Mouse (Mus musculus): ENCODE results near the gene Tomt. TPM values are rescaled to one million over a fixed set of nuclear protein-coding genes. Genes with fewer than 3 reads are reported as not detected.
A peak's percentile ranks its signal among the peaks of the same experiment; 100 is the strongest.

Tomt gene
- polyA plus RNA-seq, 1 experiment from 2014 or later = 0.18 TPM

DNA sequence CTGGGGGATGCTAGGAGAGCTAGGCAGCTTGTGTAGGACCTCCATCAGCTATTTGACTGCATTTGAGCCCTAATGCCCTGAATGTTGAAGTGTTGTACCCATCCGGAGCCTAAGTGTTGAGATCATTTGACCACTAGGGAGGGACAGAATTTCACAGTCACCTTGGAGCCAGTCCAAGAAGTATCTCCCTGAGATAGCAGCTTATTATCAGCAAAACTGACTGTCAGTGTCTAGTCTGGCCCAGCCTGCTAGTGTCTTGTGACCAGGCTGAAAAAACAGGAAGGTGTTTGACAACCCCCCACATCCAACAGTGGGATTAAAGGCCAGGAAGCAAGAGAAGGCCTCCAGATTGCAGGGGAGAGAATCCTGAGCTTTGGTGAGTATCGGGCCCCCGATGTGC lies 34.9 kb downstream of the Tomt start:
- 92% methylated on average over 3 of the region's 3 CpGs for WGBS
- no peak for DNase-seq (ENCODE audit: low spot score)
- Histone ChIP-seq H3K36me3 (ENCODE audit: control insufficient read depth, insufficient read depth, low read length) (no peaks in the 10 kb centered on the region), H3K27ac (ENCODE audit: low read depth, low read length) (no peak overlapping the region), H3K4me3 (ENCODE audit: low read depth, low read length) (no peak overlapping the region), H3K27me3 (replicated peaks; ENCODE audit: control insufficient read depth, insufficient read depth, low read length) (no peaks in the 10 kb centered on the region), H3K4me1 (ENCODE audit: control insufficient read depth, insufficient read depth, low read length) (no peaks in the 10 kb centered on the region), H3K4me2 (ENCODE audit: low read length) (no peak overlapping the region), H3K9me3 (replicated peaks; ENCODE audit: control insufficient read depth, low read length) (no peaks in the 10 kb centered on the region), H3K9ac (ENCODE audit: low read length) (no peak overlapping the region)
- no peak for ATAC-seq

DNA sequence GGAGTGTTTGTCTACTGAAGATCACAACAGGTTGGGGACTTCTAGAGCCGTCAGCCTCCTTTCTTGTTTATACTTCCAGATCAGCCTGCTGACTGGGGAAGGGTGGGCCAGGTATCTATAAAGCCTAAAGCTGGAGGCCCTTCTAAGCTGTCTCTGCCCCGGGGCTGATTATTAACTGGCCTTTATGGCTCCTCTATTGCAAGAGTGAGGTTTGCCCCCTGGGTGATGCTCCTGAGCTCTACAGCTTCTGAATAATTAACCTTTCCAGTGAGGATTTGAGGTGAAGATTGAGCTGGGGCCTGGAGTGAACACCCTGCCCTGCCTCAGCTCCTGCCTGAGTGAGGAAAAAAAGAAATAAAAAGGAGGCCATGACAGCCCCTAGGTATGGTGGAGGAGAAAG lies 35.5 kb downstream of the Tomt start, which contains the start of gene Folr1:
Gene Folr1, minus strand, starts transcription at position 160 of the 400 bp plus-strand sequence.
- Histone ChIP-seq H3K9me3 (replicated peaks; ENCODE audit: control insufficient read depth, low read length) (no peaks in the 10 kb centered on the region), H3K27me3 (replicated peaks; ENCODE audit: control insufficient read depth, insufficient read depth, low read length) (no peaks in the 10 kb centered on the region), H3K9ac (ENCODE audit: low read length) (no peak within 1 kb of the TSS), H3K4me2 (ENCODE audit: low read length) (no peak within 1 kb of the TSS), H3K36me3 (ENCODE audit: control insufficient read depth, insufficient read depth, low read length) (no peaks in the 10 kb centered on the region), H3K4me3 (ENCODE audit: low read depth, low read length) (no peak within 1 kb of the TSS), H3K4me1 (ENCODE audit: control insufficient read depth, insufficient read depth, low read length) (no peaks in the 10 kb centered on the region), H3K27ac (ENCODE audit: low read depth, low read length) (no peak within 1 kb of the TSS)
- no peak for ATAC-seq
- WGBS = 82% methylated on average over 2 of the region's 2 CpGs
- DNase-seq (ENCODE audit: low spot score) = no peak

GRCm38 (mm10) chr7:101869163-101869500 lies 37.0 kb downstream of the Tomt start:
- 43% methylated on average over 7 of the region's 7 CpGs for WGBS
- DNase-seq (ENCODE audit: low spot score) (peak; percentile 40), ATAC-seq (peak; percentile 26; the same call in 1 of the 2 replicates)
- Histone ChIP-seq H3K27me3 (replicated peaks; ENCODE audit: control insufficient read depth, insufficient read depth, low read length) (no peaks in the 10 kb centered on the region), H3K4me1 (ENCODE audit: control insufficient read depth, insufficient read depth, low read length) (no peaks in the 10 kb centered on the region), H3K27ac (ENCODE audit: low read depth, low read length) (no peak overlapping the region), H3K4me3 (ENCODE audit: low read depth, low read length) (no peak overlapping the region), H3K36me3 (ENCODE audit: control insufficient read depth, insufficient read depth, low read length) (no peaks in the 10 kb centered on the region), H3K4me2 (ENCODE audit: low read length) (no peak overlapping the region), H3K9me3 (replicated peaks; ENCODE audit: control insufficient read depth, low read length) (no peaks in the 10 kb centered on the region), H3K9ac (ENCODE audit: low read length) (no peak overlapping the region)

DNA sequence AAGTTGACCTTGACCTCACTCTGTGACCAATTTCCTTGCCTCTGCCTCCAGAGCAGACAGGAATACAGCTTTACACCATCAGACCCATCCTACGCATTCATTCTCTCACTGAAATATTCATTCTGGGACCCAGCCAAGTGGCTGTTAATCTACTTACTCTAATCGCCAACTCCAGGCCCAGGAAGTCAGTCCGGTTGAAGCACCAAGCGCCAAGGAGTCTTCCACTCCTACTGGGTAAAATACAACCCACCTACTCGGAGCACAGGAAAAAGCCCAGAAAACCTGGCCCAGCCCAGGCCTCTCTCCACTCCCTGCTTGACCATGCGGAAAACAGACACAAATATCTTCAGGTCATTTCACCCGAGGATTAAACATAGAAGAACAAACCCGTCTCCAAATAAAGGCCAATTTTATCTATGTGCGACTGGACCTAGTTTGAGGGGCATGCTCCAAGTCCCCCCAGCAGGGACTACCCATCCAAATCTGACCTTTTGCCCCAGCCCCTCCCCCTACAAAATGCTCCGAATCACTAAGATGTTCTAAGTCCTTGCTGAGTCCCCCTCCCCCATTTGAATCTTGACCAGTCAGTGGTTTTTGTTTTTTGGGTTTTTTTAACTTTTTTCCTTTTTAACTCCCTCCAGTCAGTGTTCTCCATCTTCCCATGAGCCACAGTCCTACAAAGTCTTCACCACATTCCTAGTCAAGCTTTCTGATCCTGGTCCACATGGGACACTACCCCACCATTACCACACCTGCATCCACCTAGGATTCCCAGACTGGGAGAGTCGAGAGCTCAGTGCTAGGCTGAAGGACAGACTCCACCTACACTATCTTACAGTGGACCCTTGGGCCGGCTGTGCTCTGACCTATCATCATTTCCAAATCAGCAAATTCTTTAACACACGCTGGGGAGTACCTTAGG lies 37.7 kb downstream of the Tomt start:
- ATAC-seq = no peak
- no peak overlapping the region for H3K27ac ChIP-seq (ENCODE audit: low read depth, low read length)
- no peaks in the 10 kb centered on the region for H3K27me3 ChIP-seq (replicated peaks; ENCODE audit: control insufficient read depth, insufficient read depth, low read length)
- DNase-seq (ENCODE audit: low spot score) = peak; percentile 20
- no peak overlapping the region for H3K9ac ChIP-seq (ENCODE audit: low read length)
- H3K4me2 ChIP-seq (ENCODE audit: low read length) = no peak overlapping the region
- H3K36me3 ChIP-seq (ENCODE audit: control insufficient read depth, insufficient read depth, low read length) = no peaks in the 10 kb centered on the region
- no peaks in the 10 kb centered on the region for H3K9me3 ChIP-seq (replicated peaks; ENCODE audit: control insufficient read depth, low read length)
- no peak overlapping the region for H3K4me3 ChIP-seq (ENCODE audit: low read depth, low read length)
- 53% methylated on average over 13 of the region's 13 CpGs for WGBS
- no peaks in the 10 kb centered on the region for H3K4me1 ChIP-seq (ENCODE audit: control insufficient read depth, insufficient read depth, low read length)

DNA sequence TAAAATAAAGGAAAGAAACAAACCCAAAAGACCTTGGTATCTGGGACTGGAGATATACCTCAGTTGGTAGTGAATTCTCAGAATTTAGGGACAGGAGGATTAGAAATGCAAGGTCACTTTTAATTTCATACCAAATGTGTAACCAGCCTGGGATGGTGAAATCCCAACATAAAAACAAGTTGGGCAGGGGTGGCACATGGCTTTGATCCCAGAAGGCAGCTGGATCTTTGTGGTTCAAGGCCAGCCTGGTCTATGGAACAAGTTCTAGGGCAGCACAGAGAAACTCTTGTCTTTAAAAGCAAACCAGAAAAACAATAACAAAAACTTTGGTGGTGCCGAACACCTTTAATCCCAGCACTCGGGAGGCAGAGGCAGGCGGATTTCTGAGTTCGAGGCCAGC lies 38.7 kb downstream of the Tomt start:
- Histone ChIP-seq H3K27ac (ENCODE audit: low read depth, low read length) (no peak overlapping the region), H3K9me3 (replicated peaks; ENCODE audit: control insufficient read depth, low read length) (no peaks in the 10 kb centered on the region), H3K4me3 (ENCODE audit: low read depth, low read length) (no peak overlapping the region), H3K4me2 (ENCODE audit: low read length) (no peak overlapping the region), H3K36me3 (ENCODE audit: control insufficient read depth, insufficient read depth, low read length) (no peaks in the 10 kb centered on the region), H3K9ac (ENCODE audit: low read length) (no peak overlapping the region), H3K4me1 (ENCODE audit: control insufficient read depth, insufficient read depth, low read length) (no peaks in the 10 kb centered on the region), H3K27me3 (replicated peaks; ENCODE audit: control insufficient read depth, insufficient read depth, low read length) (no peaks in the 10 kb centered on the region)
- DNase-seq (ENCODE audit: low spot score) (no peak), ATAC-seq (no peak)
- WGBS = 94% methylated on average over 4 of the region's 4 CpGs

- Histone ChIP-seq H3K4me3 (ENCODE audit: low read depth, low read length) (no peak overlapping the region), H3K27ac (ENCODE audit: low read depth, low read length) (no peak overlapping the region), H3K36me3 (ENCODE audit: control insufficient read depth, insufficient read depth, low read length) (no peaks in the 10 kb centered on the region), H3K9ac (ENCODE audit: low read length) (no peak overlapping the region), H3K27me3 (replicated peaks; ENCODE audit: control insufficient read depth, insufficient read depth, low read length) (no peaks in the 10 kb centered on the region), H3K4me2 (ENCODE audit: low read length) (no peak overlapping the region), H3K4me1 (ENCODE audit: control insufficient read depth, insufficient read depth, low read length) (no peaks in the 10 kb centered on the region), H3K9me3 (replicated peaks; ENCODE audit: control insufficient read depth, low read length) (no peaks in the 10 kb centered on the region)
- ATAC-seq (no peak), DNase-seq (ENCODE audit: low spot score) (no peak)
- 75% methylated on average over 11 of the region's 11 CpGs for WGBS
Measured at GRCm38 (mm10) chr7:101866491-101867265, 39.5 kb downstream of the Tomt start.

GRCm38 (mm10) chr7:101863415-101863814 lies 42.7 kb downstream of the Tomt start, which contains the start of gene Anapc15:
Anapc15 (plus strand) TSS chr7:101863715.
- no peaks in the 10 kb centered on the region for H3K4me1 ChIP-seq (ENCODE audit: control insufficient read depth, insufficient read depth, low read length)
- no peak within 1 kb of the TSS for H3K4me3 ChIP-seq (ENCODE audit: low read depth, low read length)
- no peak within 1 kb of the TSS for H3K4me2 ChIP-seq (ENCODE audit: low read length)
- DNase-seq (ENCODE audit: low spot score) (no peak), ATAC-seq (no peak)
- no peaks in the 10 kb centered on the region for H3K9me3 ChIP-seq (replicated peaks; ENCODE audit: control insufficient read depth, low read length)
- no peak within 1 kb of the TSS for H3K27ac ChIP-seq (ENCODE audit: low read depth, low read length)
- no peaks in the 10 kb centered on the region for H3K36me3 ChIP-seq (ENCODE audit: control insufficient read depth, insufficient read depth, low read length)
- no peak within 1 kb of the TSS for H3K9ac ChIP-seq (ENCODE audit: low read length)
- no peaks in the 10 kb centered on the region for H3K27me3 ChIP-seq (replicated peaks; ENCODE audit: control insufficient read depth, insufficient read depth, low read length)
- 84% methylated on average over 3 of the region's 3 CpGs for WGBS

DNA sequence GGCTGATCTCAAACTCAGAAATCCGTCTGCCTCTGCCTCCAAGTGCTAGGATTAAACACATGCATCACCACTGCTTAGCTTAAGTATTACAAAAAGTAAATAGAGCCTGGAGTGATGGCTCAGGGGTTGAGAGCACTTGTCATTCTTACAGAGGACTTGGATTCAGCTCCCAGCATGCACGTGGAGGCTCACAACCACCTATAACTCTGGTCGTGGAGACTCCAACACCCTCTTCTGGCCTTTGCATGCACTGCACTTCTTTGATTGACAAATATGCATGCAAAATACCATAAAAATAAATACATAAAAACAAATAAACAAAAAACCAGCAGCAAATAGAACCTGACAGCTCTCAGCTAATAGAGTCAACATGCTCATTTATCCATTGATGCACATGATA lies 43.9 kb downstream of the Tomt start:
- Histone ChIP-seq H3K36me3 (ENCODE audit: control insufficient read depth, insufficient read depth, low read length) (no peaks in the 10 kb centered on the region), H3K9ac (ENCODE audit: low read length) (no peak overlapping the region), H3K4me1 (ENCODE audit: control insufficient read depth, insufficient read depth, low read length) (no peaks in the 10 kb centered on the region), H3K4me2 (ENCODE audit: low read length) (no peak overlapping the region), H3K27me3 (replicated peaks; ENCODE audit: control insufficient read depth, insufficient read depth, low read length) (no peaks in the 10 kb centered on the region), H3K4me3 (ENCODE audit: low read depth, low read length) (no peak overlapping the region), H3K27ac (ENCODE audit: low read depth, low read length) (no peak overlapping the region), H3K9me3 (replicated peaks; ENCODE audit: control insufficient read depth, low read length) (no peaks in the 10 kb centered on the region)
- ATAC-seq = no peak
- no peak for DNase-seq (ENCODE audit: low spot score)
- 76% methylated on average over 3 of the region's 3 CpGs for WGBS

- H3K9ac ChIP-seq (ENCODE audit: low read length) = no peak overlapping the region
- no peak overlapping the region for H3K4me2 ChIP-seq (ENCODE audit: low read length)
- H3K27ac ChIP-seq (ENCODE audit: low read depth, low read length) = no peak overlapping the region
- H3K9me3 ChIP-seq (replicated peaks; ENCODE audit: control insufficient read depth, low read length) = no peaks in the 10 kb centered on the region
- H3K36me3 ChIP-seq (ENCODE audit: control insufficient read depth, insufficient read depth, low read length) = no peaks in the 10 kb centered on the region
- no peaks in the 10 kb centered on the region for H3K4me1 ChIP-seq (ENCODE audit: control insufficient read depth, insufficient read depth, low read length)
- no peak for ATAC-seq
- no peak overlapping the region for H3K4me3 ChIP-seq (ENCODE audit: low read depth, low read length)
- no peaks in the 10 kb centered on the region for H3K27me3 ChIP-seq (replicated peaks; ENCODE audit: control insufficient read depth, insufficient read depth, low read length)
- no peak for DNase-seq (ENCODE audit: low spot score)
Measured at GRCm38 (mm10) chr7:101860978-101861377, 45.2 kb downstream of the Tomt start.
